Mouse (Mus musculus): ENCODE results near the gene Sstr3.

Gene Sstr3

DNA sequence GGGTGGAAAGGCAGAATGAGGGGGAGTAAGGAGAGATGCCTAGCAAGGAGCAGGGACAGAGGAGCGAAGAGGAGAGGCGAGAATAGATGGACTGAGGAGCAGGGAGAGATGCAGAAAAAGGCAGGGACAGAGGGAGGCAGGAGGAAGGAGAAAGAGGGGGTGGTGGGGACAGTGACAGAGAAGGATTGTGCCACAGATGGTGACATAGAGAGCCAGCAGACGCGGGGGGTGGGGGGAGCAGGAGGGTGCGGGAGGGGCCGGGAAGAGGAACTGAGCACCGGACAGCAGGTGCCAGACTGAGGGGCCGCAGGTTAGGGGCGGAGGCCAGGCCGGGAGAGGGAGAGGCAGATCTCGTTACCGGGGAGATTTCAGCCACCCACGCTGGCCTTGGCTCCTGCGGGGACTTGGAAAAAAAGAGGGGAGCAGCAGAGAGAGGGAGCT, at the start of gene Sstr3:
TSS of gene Sstr3 (minus strand) at position 125 of the 441 bp plus-strand sequence.
- no peak for DNase-seq (ENCODE audit: low read depth)

DNA sequence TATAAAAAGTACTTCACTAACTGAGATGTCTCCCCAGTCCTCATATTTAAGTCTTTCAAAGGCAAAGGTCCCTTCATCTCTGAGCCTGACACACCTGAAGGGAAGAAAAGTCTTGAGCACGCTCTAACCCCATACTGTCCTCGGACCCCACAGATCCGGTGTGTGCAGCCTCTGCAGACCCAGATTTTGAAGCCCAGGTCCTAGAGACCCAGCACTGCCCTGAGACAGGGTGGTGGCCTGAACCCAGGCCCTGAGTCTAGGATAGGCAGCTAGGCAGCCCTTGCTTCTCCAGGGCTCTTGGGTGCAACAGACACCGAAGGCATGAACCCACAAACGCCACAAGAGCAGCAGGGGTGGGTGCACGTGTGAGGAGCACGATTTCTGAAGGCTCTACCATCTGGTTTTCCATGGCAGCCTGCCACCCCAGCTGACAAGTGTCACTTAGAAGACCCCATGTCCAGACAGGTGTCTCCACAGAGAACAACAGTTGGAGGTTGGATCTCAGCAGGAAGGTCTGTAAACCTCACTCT, 49.5 kb upstream of the Sstr3 start:
- peak; percentile 53 for DNase-seq (ENCODE audit: low read depth)

DNA sequence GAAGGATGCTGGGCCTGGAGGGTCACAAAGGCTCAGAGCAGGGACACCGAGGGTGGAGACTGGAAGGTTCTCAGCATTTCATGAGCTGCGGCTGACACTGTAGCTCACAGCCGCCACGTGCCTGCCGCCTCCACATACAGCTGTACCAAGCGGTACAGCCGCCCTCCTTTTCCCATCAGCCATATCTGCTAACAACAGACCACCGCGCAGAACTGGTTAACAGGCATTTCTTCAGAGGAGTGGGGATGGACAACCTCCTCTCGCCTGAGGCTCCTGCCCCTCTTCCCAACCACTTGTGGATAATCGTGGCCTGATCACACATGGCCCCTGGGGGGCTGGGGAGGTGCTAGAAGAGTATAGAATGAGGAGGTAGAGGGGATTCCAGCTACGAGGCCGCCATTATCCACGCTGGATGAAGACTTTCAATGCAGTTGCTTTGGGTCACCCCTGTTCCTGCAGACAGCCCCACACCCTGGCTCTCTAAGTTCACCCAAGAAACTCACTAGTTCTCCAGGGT, 48.0 kb upstream of the Sstr3 start:
- DNase-seq (ENCODE audit: low read depth): no peak

GRCm38 (mm10) chr15:78591680-78592451, 47.4 kb upstream of the Sstr3 start:
- DNase-seq (ENCODE audit: low read depth): peak; percentile 94

DNA sequence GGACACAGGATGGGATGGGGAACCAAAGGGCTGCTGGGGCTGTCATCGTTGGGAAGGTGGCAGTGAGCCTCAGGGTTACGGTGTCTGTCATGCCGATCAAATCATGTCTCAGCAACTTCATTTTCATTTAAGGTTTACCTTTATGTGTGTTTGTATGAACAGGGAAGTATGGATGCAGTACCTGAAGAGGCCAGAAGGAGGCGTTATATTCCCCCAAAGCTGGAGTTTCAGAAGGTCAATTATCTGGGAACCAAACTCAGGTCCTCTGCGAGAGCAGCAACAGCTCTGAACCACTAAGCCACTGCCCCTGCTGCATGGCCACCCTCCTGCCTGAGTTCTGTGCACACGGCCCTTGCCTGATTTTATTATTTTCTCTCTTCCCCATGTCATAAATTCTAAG, 46.3 kb upstream of the Sstr3 start:
- DNase-seq (ENCODE audit: low read depth): no peak

GRCm38 (mm10) chr15:78589936-78590335, 45.5 kb upstream of the Sstr3 start:
- DNase-seq (ENCODE audit: low read depth): no peak

GRCm38 (mm10) chr15:78588900-78589299, 44.4 kb upstream of the Sstr3 start:
- peak; percentile 75 for DNase-seq (ENCODE audit: low read depth)

DNA sequence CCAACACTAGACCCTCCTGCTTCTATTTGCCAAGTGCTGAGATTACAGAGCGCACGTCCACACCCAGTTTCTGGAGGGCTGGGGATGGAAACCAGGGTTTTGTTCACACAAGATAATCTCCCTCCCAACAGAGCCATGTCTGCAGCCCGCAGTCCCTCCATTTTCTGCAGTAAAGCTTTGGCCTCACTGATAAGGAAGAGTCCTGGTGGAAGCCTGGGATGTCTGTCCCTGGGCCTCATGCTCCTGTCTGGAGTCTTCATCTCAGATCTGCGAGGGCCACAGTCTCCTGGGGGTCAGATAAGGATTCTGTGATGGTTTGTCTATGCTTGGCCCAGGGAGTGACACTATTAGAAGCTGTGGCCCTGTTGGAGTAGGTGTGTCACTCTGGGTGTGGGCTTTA, 43.6 kb upstream of the Sstr3 start:
- no peak for DNase-seq (ENCODE audit: low read depth)

- peak; percentile 93 for DNase-seq (ENCODE audit: low read depth)
These were observed 42.8 kb upstream of the Sstr3 start for GRCm38 (mm10) chr15:78587050-78587994.

DNA sequence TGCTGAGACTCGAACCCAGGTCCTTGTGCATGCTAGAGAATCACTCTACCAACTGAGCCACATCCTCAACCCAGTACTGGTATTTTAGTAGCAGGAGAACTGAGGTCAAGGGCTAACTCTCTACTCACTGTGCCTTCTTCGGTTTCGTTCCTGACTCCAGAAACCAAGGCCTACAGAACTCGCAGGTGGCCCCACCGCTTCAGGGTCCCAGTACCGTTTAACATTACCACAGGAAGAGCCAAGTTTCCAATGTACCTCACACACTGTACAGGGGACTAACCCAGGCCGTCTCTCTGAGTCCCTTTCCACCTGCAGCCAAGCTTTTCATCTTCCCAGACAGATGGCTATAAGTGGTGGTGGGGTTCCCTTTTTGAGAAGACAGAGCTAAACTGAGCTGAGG, 40.9 kb upstream of the Sstr3 start:
- DNase-seq (ENCODE audit: low read depth): no peak

DNA sequence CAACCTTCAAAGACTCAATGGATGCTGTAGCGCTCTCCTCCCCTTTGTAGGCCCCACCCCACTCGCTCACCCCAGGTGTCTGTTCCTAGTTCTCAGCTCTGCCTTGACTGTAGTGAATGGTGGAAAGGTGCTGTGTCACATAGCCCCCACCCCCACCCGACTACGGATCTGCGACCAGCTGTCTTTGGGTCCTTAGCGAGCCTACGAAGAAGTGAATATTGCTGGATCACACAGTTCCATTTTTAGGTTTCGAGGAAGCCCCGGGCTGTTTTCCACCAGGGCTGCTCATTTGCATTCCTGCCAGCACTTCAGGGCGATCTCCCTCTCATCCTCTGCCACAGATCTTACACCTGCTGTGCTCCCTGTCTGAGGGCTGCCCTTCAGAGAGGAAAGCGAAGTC, 38.9 kb upstream of the Sstr3 start:
- DNase-seq (ENCODE audit: low read depth): no peak

GRCm38 (mm10) chr15:78576284-78576810, 31.9 kb upstream of the Sstr3 start:
- peak; percentile 78 for DNase-seq (ENCODE audit: low read depth)

- peak; percentile 88 for DNase-seq (ENCODE audit: low read depth)
These were observed 28.3 kb upstream of the Sstr3 start, which contains the start of gene Rac2 for GRCm38 (mm10) chr15:78572658-78573397. TSS of gene Rac2 (minus strand) at chr15:78572783.

GRCm38 (mm10) chr15:78572270-78572600, 27.8 kb upstream of the Sstr3 start:
- DNase-seq (ENCODE audit: low read depth): no peak

- DNase-seq (ENCODE audit: low read depth): peak; percentile 88
These were observed 27.2 kb upstream of the Sstr3 start for GRCm38 (mm10) chr15:78571554-78572269.

GRCm38 (mm10) chr15:78570170-78570569, 25.7 kb upstream of the Sstr3 start:
- no peak for DNase-seq (ENCODE audit: low read depth)

GRCm38 (mm10) chr15:78567608-78568120, 23.2 kb upstream of the Sstr3 start:
- peak; percentile 68 for DNase-seq (ENCODE audit: low read depth)

- no peak for DNase-seq (ENCODE audit: low read depth)
These were observed 20.4 kb upstream of the Sstr3 start for GRCm38 (mm10) chr15:78564764-78565435.

- peak; percentile 90 for DNase-seq (ENCODE audit: low read depth)
These were observed 19.5 kb upstream of the Sstr3 start for GRCm38 (mm10) chr15:78563937-78564336.

DNA sequence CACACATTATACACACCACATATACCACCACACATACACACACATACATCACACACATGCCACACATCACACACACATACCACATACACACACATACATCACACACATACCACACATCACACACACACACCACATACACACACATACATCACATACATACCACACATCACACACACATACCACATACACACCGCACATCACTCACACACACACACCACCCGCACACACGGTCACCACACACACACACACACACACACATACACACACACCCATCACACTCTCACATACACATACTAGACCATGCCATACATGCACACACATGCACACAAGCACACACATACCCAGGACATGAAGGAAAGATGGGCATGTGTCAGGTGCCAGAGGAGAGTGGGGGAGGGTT, 18.9 kb upstream of the Sstr3 start:
- no peak for DNase-seq (ENCODE audit: low read depth)

Data from induced T-regulatory cell, adult 2 months (primary cell).